Mouse (Mus musculus) brain, embryonic 14.5 days (tissue): ENCODE data around the gene Ccdc189.

Experiments
- CTCF ChIP-seq: fragments of 200-500 bp; IDR thresholded peaks from 2 replicates; pipeline ENCODE4 v1.5.1; 2012; ENCODE audit warnings: inconsistent platforms, mild to moderate bottlenecking, moderate library complexity, borderline replicate concordance; ENCODE audit not compliant: insufficient read depth, insufficient read length; ENCODE audit errors: extremely low read depth
- POLR2A ChIP-seq: fragments of 200-500 bp; IDR thresholded peaks from 2 replicates; pipeline ENCODE4 v1.6.1; 2012; ENCODE audit warnings: mild to moderate bottlenecking, inconsistent platforms, borderline replicate concordance; ENCODE audit not compliant: poor library complexity, insufficient read depth, insufficient read length, severe bottlenecking; ENCODE audit errors: extremely low read depth

GRCm38 (mm10) chr7:127616881-127617280 is 28.5 kb upstream of the Ccdc189 start:
- no peak for TF ChIP-seq CTCF
- TF ChIP-seq POLR2A: no peak
